Mouse (Mus musculus) brown adipose tissue, adult 24 weeks (tissue): ENCODE results near the gene Olfr1474. TPM values are rescaled to one million over a fixed set of nuclear protein-coding genes. Genes with fewer than 3 reads are reported as not detected.
"Not testable (repeated sequence)": the region's sequence is repeated elsewhere in the genome, so short reads cannot be mapped to it uniquely, and the experiment has no call there.

Experiments
- H3K27ac ChIP-seq: fragments of 200-500 bp; replicated peaks from 2 replicates; pipeline ENCODE4 v1.5.1; 2012; ENCODE audit warnings: low read depth, mild to moderate bottlenecking, low read length
- H3K4me1 ChIP-seq: fragments of 200-500 bp; 2 replicates; pipeline ENCODE4 v1.6.1; 2012; ENCODE audit warnings: low read length, mixed read lengths; ENCODE audit not compliant: control insufficient read depth, insufficient read depth, insufficient read length
- H3K4me3 ChIP-seq: fragments of 200-500 bp; 2 replicates; pipeline ENCODE4 v1.5.1; 2012; ENCODE audit warnings: low read depth, mild to moderate bottlenecking, low read length, moderate library complexity; ENCODE audit not compliant: insufficient read depth
- polyA plus RNA-seq: library from polyadenylated mRNA; stranded (reverse); fragments of >200 nt; gene quantifications from 2 replicates; pipeline ENCODE4 v1.2.4, GENCODE M21; 2012; ENCODE audit not compliant: missing spikeins, insufficient read depth, insufficient read length

The Olfr1474 gene
- polyA plus RNA-seq = not detected in 2 replicates

GRCm38 (mm10) chr19:13469265-13469664 lies at the start of gene Olfr1474:
Gene Olfr1474 (plus strand): TSS chr19:13469565.
- not testable (repeated sequence) for H3K4me1 ChIP-seq, H3K27ac ChIP-seq, H3K4me3 ChIP-seq

GRCm38 (mm10) chr19:13443109-13443508 lies 26.3 kb upstream of the Olfr1474 start, which contains the start of gene Olfr1471:
Gene Olfr1471 (plus strand): TSS chr19:13443409.
- not testable (repeated sequence) for H3K4me3 ChIP-seq, H3K4me1 ChIP-seq, H3K27ac ChIP-seq

- Histone ChIP-seq H3K4me1 (no peaks in the 10 kb centered on the region), H3K4me3 (no peak within 1 kb of the TSS), H3K27ac (no peak within 1 kb of the TSS)
Measured at GRCm38 (mm10) chr19:13455986-13456385, 13.4 kb upstream of the Olfr1474 start, which contains the start of gene Olfr1472. Gene Olfr1472 (minus strand): TSS chr19:13456086.

- H3K27ac ChIP-seq = no peak within 1 kb of the TSS
Measured at GRCm38 (mm10) chr19:13480096-13480495, 10.7 kb downstream of the Olfr1474 start, which contains the start of gene Olfr1475. Gene Olfr1475 (minus strand): TSS chr19:13480196.

GRCm38 (mm10) chr19:13500246-13500645 lies 30.9 kb downstream of the Olfr1474 start, which contains the start of gene Olfr1477:
Gene Olfr1477 (plus strand): TSS chr19:13500546.
- H3K4me1 ChIP-seq = no peaks in the 10 kb centered on the region
- H3K27ac ChIP-seq = no peak within 1 kb of the TSS
- H3K4me3 ChIP-seq = no peak within 1 kb of the TSS

More at GRCm38 (mm10) chr19:13480096-13480495, 10.7 kb downstream of the Olfr1474 start, which contains the start of gene Olfr1475:
- Histone ChIP-seq H3K4me1 (no peaks in the 10 kb centered on the region), H3K4me3 (no peak within 1 kb of the TSS)

Other genes starting within 250 kb of the Olfr1474 start
- not detected in 2 replicates for gene Olfr1463, start 238.2 kb upstream of the Olfr1474 start, polyA plus RNA-seq
- not detected in 2 replicates for gene Olfr1465, start 154.0 kb upstream of the Olfr1474 start, polyA plus RNA-seq
- gene Olfr1466, start 130.7 kb upstream of the Olfr1474 start, polyA plus RNA-seq = not detected in 2 replicates
- gene Olfr1467, start 107.3 kb upstream of the Olfr1474 start, polyA plus RNA-seq = not detected in 2 replicates
- gene Olfr1469, start 61.7 kb upstream of the Olfr1474 start, polyA plus RNA-seq = not detected in 2 replicates
- not detected in 2 replicates for gene Olfr1471, start 26.2 kb upstream of the Olfr1474 start, polyA plus RNA-seq
- gene Olfr1472, start 13.5 kb upstream of the Olfr1474 start, polyA plus RNA-seq = not detected in 2 replicates
- gene Olfr1475, start 10.6 kb downstream of the Olfr1474 start, polyA plus RNA-seq = not detected in 2 replicates
- not detected in 2 replicates for gene Olfr1477, start 31.0 kb downstream of the Olfr1474 start, polyA plus RNA-seq
- gene Olfr1480, start 58.3 kb downstream of the Olfr1474 start, polyA plus RNA-seq = not detected in 2 replicates
- not detected in 2 replicates for gene Olfr1484, start 113.9 kb downstream of the Olfr1474 start, polyA plus RNA-seq
- not detected in 2 replicates for gene Olfr1487, start 147.8 kb downstream of the Olfr1474 start, polyA plus RNA-seq
- gene Olfr1489, start 162.1 kb downstream of the Olfr1474 start, polyA plus RNA-seq = 0.08 TPM in 1 of 2 replicates, not detected in the other
- not detected in 2 replicates for gene Olfr1490, start 181.5 kb downstream of the Olfr1474 start, polyA plus RNA-seq
- gene Olfr1491, start 227.7 kb downstream of the Olfr1474 start, polyA plus RNA-seq = not detected in 2 replicates